Mouse (Mus musculus) common myeloid progenitor, adult 5-6 weeks (primary cell): ENCODE data around the gene Fgfr2. TPM values are rescaled to one million over a fixed set of nuclear protein-coding genes. Genes with fewer than 3 reads are reported as not detected.

Experiments used
- ATAC-seq: replicated peaks from 2 replicates; pipeline ENCODE4 v1.8.0; 2016; ENCODE audit warnings: low read depth, mild to moderate bottlenecking, moderate TSS enrichment, inconsistent platforms; ENCODE audit not compliant: poor library complexity, severe bottlenecking
- total RNA-seq: library from RNA; stranded (forward); fragments of 200-1000, 187-1606 nt; gene quantifications from 2 replicates; pipeline ENCODE4 v1.2.3, GENCODE M21; 2017

The Fgfr2 gene
- total RNA-seq, 1 experiment from 2014 or later: not detected

GRCm38 (mm10) chr7:130948563-130949208 is 2174.5 kb downstream of the Fgfr2 start:
- peak; percentile 53 for ATAC-seq

- ATAC-seq: no peak
Observed at GRCm38 (mm10) chr7:130946303-130946702, 2176.8 kb downstream of the Fgfr2 start.

DNA sequence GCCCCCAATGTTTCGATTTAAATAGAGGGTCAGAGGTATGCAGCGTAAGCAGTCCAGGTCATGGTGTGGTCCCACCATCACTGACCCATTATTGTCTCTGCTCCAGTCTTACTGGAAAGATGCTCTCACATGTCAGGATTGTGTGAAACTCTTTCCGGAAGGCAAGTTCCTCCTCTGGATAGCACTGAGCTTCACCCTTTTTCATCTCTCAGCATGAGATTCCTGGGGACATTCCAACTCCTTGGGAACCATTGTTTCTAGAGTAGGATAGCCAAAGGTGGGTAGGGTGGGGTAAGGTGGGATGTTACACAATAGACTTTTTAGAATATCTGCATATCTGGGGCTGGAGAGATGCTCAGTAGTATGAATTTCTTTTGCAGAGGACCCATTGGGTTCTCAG is 2177.4 kb downstream of the Fgfr2 start:
- ATAC-seq: no peak

- no peak for ATAC-seq
Observed at GRCm38 (mm10) chr7:130944766-130945475, 2178.2 kb downstream of the Fgfr2 start.

- ATAC-seq: peak; percentile 79
Observed at GRCm38 (mm10) chr7:130943280-130943895, 2179.8 kb downstream of the Fgfr2 start.

- ATAC-seq: no peak
Observed at GRCm38 (mm10) chr7:130940733-130941132, 2182.4 kb downstream of the Fgfr2 start.

- no peak for ATAC-seq
Observed at GRCm38 (mm10) chr7:130938896-130939295, 2184.3 kb downstream of the Fgfr2 start.

DNA sequence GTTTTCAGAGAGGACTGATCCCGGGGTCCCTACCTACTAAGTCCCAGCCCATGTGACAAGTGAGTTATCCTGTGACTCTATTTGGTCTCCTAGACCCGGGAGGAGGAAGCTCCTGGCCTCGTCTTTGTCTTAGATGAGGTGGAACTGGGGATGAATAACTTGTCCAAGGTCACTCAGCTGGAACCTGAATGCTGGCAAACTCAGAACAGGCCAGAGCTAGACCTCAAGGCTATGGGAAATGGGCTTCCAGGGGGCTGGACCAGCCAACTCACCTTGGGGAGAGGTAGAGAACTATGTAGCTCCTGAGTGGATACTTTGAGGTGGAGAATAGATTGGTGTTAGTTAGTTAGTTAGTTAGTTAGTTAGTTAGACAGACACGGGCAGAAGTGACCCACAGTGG is 2185.1 kb downstream of the Fgfr2 start:
- no peak for ATAC-seq

DNA sequence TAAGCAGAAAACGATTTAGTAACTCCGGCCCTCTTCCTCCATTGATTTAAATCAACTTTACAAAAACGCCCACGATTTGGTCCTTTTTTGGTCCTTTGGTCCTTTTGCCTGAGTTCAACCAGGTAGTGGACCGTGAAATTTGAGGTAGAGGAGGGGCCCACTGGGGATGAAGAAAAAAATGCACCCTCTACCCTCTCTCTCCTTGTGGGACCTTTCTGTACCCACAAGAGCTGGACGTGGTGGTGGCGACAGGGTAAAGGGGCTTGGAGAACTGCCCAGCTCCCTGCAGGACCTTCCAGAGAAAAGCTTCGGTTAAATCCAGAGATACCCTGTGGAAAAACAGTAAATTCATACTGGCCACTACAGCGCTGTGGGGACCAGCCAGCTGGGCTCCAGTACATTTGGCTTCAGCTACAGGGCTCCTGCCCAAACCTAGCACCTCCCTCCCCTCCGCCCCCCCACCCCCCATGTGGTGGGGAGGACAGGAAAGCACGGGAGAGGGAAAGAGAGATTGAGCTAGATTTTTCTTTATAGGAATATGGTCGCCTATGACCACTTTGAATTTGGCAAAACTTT is 2185.8 kb downstream of the Fgfr2 start:
- ATAC-seq: no peak

DNA sequence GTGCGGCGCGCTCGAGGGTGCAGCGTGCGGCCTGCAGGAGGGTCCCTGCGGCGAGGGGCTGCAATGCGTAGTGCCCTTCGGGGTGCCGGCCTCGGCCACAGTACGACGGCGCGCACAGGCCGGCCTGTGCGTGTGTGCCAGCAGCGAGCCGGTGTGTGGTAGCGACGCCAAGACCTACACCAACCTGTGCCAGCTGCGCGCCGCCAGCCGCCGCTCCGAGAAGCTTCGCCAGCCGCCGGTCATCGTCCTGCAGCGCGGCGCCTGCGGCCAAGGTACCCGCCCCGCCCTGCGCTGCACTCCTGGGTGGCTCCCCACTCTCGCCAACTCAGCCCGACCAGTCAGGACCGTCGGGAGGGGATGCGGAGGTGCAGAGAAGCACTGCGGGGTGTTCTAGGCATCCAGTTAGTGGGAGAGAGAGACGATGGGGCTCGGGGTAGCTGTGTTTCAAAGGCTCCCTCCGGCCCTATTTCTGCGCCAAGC is 2186.6 kb downstream of the Fgfr2 start:
- ATAC-seq: no peak

DNA sequence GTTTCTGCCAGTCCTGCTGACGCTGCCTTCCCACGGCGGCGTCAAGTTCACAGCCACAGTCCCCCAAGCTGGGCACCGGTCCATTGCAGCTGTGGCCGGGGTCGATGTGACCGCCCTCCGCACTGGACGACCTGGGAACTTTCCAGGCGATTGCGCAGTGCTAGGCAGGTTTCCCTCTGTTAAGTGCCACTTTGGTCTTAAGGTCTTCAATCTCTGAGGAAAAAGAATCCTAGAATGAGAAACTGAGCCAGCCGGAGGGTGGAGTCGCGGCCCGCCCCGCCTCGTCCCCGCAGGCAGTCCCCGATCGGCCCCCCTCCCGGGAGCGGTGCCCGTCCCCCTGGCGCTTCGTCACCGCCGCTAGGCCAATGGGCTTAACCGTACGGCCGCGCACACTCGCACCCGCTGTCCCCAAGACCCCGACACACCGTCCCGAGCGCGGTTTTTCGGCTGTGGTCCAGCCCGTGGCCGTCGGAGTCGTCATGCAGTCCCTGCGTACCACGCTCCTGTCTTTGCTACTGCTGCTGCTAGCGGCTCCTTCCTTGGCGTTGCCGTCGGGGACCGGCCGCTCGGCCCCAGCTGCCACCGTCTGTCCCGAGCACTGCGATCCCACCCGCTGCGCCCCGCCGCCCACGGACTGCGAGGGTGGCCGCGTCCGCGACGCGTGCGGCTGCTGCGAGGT is 2187.2 kb downstream of the Fgfr2 start, which contains the start of gene Htra1:
Gene Htra1, plus strand, starts transcription at position 319 of the 679 bp plus-strand sequence.
- ATAC-seq: peak; percentile 67

DNA sequence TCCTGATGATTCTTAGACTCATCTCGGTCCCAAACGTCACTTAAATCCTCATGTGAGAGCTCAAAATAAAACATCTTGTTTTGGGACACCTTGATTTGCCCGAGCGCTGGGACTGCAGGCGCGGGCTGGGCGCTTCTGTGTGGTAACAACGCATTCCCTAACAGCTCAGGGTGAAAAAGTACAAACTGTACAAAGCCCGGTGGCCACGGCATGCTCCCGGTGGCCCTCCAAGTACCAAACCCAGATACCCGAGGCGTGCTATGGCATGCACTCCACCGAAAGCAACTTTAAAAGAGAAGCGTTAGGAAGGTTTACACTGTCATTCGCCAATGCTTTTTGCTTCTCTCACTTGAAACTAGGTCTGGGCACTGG is 2187.7 kb downstream of the Fgfr2 start:
- ATAC-seq: no peak

GRCm38 (mm10) chr7:130934654-130935053 is 2188.5 kb downstream of the Fgfr2 start:
- no peak for ATAC-seq

DNA sequence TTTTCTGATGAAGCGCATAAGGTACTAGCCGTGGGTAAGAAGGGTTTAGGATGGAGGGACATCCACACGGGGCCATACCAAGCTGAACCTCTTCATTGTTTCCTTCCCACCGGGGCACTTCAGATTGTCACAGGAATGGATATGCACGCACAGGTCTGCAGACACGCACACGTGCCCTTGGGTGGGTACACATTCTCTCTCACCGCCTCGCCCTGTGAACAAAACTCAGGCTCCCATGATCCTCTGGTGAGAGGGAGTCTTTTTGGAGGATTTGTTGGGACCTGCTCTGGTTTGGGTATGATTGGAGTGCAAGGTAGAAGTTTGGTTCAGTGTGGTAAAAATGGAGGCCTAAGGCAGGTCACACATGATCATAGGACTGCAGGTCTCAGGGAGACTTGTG is 2190.2 kb downstream of the Fgfr2 start:
- no peak for ATAC-seq

GRCm38 (mm10) chr7:130930401-130930800 is 2192.7 kb downstream of the Fgfr2 start:
- no peak for ATAC-seq

- ATAC-seq: no peak
Observed at GRCm38 (mm10) chr7:130922981-130923731, 2200.0 kb downstream of the Fgfr2 start.

DNA sequence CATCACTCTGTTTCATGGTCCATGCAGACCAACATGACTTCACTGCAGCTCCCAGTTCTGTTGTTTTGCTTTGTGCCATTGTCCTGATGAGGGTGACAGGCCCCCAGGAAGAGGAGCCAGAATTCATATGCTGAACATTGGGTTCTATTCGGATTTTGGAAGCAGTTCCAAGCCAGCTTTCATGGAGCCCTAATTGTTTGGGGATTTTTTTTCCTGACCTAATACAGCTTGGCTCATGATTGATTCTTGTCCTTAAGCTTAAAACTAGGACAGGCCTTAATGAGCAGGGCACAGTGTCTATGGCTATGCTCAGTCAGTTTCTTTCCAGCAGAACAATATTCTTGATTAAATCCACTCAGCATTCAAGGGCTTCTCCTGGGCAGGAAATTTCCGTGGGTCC is 2204.9 kb downstream of the Fgfr2 start:
- ATAC-seq: no peak

DNA sequence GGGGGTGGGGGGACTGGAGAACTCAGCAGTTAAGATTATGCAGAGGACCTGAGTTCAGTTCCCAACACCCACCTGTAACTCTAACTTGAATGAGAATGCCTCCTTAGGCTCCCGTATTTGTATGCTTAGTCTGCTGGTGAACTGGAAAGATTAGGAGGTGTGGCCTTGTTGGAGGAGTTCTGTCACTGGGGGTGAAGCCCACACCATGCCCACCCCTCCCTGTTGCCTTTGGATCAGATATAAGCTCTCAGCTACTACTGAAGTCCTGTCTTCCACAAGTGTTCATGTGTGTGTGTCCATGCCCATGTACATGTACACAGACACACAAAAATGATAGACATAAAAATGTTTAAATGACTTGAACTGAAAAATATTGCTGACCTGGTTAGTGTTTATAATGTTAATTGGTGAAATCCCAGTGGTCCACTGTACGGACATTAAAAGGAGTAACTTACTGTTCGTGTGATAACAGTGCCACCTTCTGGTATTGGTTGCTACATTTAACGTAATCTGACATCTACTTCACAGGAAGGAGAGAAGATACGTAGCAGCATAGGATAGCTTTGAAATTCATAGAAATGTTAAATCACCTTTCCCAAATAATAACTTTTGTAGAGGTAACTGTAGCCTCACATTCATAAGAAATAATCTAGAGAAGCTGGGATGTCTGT is 2208.3 kb downstream of the Fgfr2 start:
- ATAC-seq: peak; percentile 81

- no peak for ATAC-seq
Observed at GRCm38 (mm10) chr7:130910841-130911240, 2212.3 kb downstream of the Fgfr2 start.
